Mouse (Mus musculus): Measurements from ENCODE around the gene Snap47. TPM values are rescaled to one million over a fixed set of nuclear protein-coding genes. Genes with fewer than 3 reads are reported as not detected.

The Snap47 gene
- 1 to 10 TPM; 5.7 to 5.9 TPM for total RNA-seq (2023)

GRCm38 (mm10) chr11:59451086-59451485, at the start of gene Snap47:
Snap47 (minus strand) TSS chr11:59451186.

GRCm38 (mm10) chr11:59472326-59472677, 21.3 kb upstream of the Snap47 start, which contains the start of gene Zfp867:
Zfp867 (minus strand) TSS chr11:59472474.

GRCm38 (mm10) chr11:59449741-59450229, 1.2 kb downstream of the Snap47 start, which contains the start of gene Jmjd4:
Jmjd4 (plus strand) TSS chr11:59450045.

GRCm38 (mm10) chr11:59375475-59375874, 75.5 kb downstream of the Snap47 start, which contains the start of gene Prss38:
Prss38 (minus strand) TSS chr11:59375657.

Other genes with a start within 250 kb of the Snap47 start
- gene Mrpl55, start 248.7 kb downstream of the Snap47 start, total RNA-seq (2023) = 10 to 100 TPM; 11.1 to 16.3 TPM
- gene 2310033P09Rik, start 242.9 kb downstream of the Snap47 start, total RNA-seq (2023) = 10 to 100 TPM; 16.8 to 19.8 TPM
- 100 to 1,000 TPM; 337 to 350 TPM for gene Arf1, start 222.9 kb downstream of the Snap47 start, total RNA-seq (2023)
- not detected for gene Wnt3a, start 160.4 kb downstream of the Snap47 start, total RNA-seq (2023)
- not detected for gene Wnt9a, start 144.3 kb downstream of the Snap47 start, total RNA-seq (2023)
- gene Prss38, start 75.5 kb downstream of the Snap47 start, total RNA-seq (2023) = not detected
- gene Jmjd4, start 1.1 kb downstream of the Snap47 start, total RNA-seq (2023) = 1 to 10 TPM; 3.0 to 3.1 TPM
- 1 to 10 TPM; 1.0 to 1.2 TPM for gene Zfp867, start 21.3 kb upstream of the Snap47 start, total RNA-seq (2023)
- gene Zkscan17, start 75.6 kb upstream of the Snap47 start, total RNA-seq (2023) = 10 to 100 TPM; 12.9 to 14.2 TPM
- gene Nlrp3, start 90.4 kb upstream of the Snap47 start, total RNA-seq (2023) = 100 to 1,000 TPM; 286 to 409 TPM
- gene Olfr222, start 125.0 kb upstream of the Snap47 start, total RNA-seq (2023) = not detected
- gene Olfr223, start 142.1 kb upstream of the Snap47 start, total RNA-seq (2023) = not detected
- gene Mprip, start 210.1 kb upstream of the Snap47 start, total RNA-seq (2023) = 10 to 100 TPM; 76.7 to 87.0 TPM

Data from monocyte, adult 59 days (primary cell).